Mouse (Mus musculus): Measurements from ENCODE around the gene Gm20765.
"Not testable (repeated sequence)": the region's sequence is repeated elsewhere in the genome, so short reads cannot be mapped to it uniquely, and the experiment has no call there.

Gm20765 gene

DNA sequence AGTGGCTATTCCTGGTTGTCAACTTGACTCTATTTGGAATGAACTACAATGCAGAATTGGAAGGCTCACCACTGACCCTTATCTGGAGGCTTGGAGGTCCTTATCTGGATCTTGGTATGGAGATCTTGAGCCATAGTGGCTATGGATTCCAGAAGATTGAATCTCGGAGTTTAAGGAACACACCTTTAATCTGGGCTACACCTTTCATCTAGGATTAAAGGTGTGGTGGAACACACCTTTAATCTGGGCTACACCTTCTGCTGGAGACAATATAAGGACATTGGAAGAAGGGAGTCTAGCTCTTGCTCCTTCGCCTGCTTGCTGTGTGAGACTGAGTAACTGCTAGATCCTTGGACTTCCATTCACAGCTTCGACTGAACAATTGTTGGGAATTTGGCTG lies at the start of gene Gm20765:
Gene Gm20765 (plus strand): TSS at position 301 of the 400 bp plus-strand sequence.
- not testable (repeated sequence) for DNase-seq (ENCODE audit: low spot score)

DNA sequence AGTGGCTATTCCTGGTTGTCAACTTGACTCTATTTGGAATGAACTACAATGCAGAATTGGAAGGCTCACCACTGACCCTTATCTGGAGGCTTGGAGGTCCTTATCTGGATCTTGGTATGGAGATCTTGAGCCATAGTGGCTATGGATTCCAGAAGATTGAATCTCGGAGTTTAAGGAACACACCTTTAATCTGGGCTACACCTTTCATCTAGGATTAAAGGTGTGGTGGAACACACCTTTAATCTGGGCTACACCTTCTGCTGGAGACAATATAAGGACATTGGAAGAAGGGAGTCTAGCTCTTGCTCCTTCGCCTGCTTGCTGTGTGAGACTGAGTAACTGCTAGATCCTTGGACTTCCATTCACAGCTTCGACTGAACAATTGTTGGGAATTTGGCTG lies 42.6 kb upstream of the Gm20765 start, which contains the start of gene Gm21293:
Gene Gm21293 (plus strand): TSS at position 301 of the 400 bp plus-strand sequence.
- DNase-seq (ENCODE audit: low spot score): not testable (repeated sequence)

GRCm38 (mm10) chr10:104151197-104151596 lies 34.1 kb upstream of the Gm20765 start, which contains the start of gene Gm6763:
TSS of gene Gm6763 (plus strand) at chr10:104151497.
- DNase-seq (ENCODE audit: low spot score): not testable (repeated sequence)

- DNase-seq (ENCODE audit: low spot score): not testable (repeated sequence)
These were observed 25.6 kb upstream of the Gm20765 start, which contains the start of gene Gm8764 for GRCm38 (mm10) chr10:104159706-104160105. TSS of gene Gm8764 (plus strand) at chr10:104160006.

DNA sequence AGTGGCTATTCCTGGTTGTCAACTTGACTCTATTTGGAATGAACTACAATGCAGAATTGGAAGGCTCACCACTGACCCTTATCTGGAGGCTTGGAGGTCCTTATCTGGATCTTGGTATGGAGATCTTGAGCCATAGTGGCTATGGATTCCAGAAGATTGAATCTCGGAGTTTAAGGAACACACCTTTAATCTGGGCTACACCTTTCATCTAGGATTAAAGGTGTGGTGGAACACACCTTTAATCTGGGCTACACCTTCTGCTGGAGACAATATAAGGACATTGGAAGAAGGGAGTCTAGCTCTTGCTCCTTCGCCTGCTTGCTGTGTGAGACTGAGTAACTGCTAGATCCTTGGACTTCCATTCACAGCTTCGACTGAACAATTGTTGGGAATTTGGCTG lies 17.1 kb upstream of the Gm20765 start, which contains the start of gene Gm21304:
Gene Gm21304 (plus strand): TSS at position 301 of the 400 bp plus-strand sequence.
- not testable (repeated sequence) for DNase-seq (ENCODE audit: low spot score)

- DNase-seq (ENCODE audit: low spot score): not testable (repeated sequence)
These were observed 8.6 kb upstream of the Gm20765 start, which contains the start of gene Gm21312 for GRCm38 (mm10) chr10:104176724-104177123. TSS of gene Gm21312 (plus strand) at chr10:104177024.

DNA sequence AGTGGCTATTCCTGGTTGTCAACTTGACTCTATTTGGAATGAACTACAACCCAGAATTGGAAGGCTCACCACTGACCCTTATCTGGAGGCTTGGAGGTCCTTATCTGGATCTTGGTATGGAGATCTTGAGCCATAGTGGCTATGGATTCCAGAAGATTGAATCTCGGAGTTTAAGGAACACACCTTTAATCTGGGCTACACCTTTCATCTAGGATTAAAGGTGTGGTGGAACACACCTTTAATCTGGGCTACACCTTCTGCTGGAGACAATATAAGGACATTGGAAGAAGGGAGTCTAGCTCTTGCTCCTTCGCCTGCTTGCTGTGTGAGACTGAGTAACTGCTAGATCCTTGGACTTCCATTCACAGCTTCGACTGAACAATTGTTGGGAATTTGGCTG lies 8.4 kb downstream of the Gm20765 start, which contains the start of gene Gm4340:
Gene Gm4340 (plus strand): TSS at position 301 of the 400 bp plus-strand sequence.
- DNase-seq (ENCODE audit: low spot score): not testable (repeated sequence)

DNA sequence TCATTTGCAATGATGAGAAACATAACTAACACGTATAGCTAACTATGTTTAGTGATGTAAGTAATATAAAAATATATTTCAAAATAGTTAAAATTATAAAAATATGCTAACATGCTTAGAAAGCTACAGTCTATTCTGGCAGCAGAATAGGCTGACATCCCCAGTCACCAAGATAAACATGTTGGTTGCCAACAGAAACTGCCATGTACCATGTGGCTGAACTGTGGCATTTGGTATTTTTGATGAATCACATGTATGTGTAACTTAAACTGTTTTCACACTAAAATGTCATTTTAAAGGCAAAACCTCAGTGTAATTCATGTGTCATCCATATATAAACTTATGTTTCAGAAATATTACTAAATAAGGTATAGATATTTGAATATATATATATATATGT lies 24.3 kb downstream of the Gm20765 start:
- no peak for DNase-seq (ENCODE audit: low spot score)

GRCm38 (mm10) chr10:104210268-104210990 lies 25.1 kb downstream of the Gm20765 start:
- DNase-seq (ENCODE audit: low spot score): no peak

- DNase-seq (ENCODE audit: low spot score): no peak
These were observed 29.2 kb downstream of the Gm20765 start for GRCm38 (mm10) chr10:104214527-104214926.

- DNase-seq (ENCODE audit: low spot score): no peak
These were observed 35.1 kb downstream of the Gm20765 start for GRCm38 (mm10) chr10:104220303-104221021.
